Mouse (Mus musculus) WW6 (cell line): ENCODE measurements around the gene Plxna4.

ENCODE experiments used
- DNase-seq: peaks from one replicate; pipeline ENCODE4 v3.0.0-alpha.2; 2013; ENCODE audit warnings: low read depth, low spot score

Plxna4 gene

DNA sequence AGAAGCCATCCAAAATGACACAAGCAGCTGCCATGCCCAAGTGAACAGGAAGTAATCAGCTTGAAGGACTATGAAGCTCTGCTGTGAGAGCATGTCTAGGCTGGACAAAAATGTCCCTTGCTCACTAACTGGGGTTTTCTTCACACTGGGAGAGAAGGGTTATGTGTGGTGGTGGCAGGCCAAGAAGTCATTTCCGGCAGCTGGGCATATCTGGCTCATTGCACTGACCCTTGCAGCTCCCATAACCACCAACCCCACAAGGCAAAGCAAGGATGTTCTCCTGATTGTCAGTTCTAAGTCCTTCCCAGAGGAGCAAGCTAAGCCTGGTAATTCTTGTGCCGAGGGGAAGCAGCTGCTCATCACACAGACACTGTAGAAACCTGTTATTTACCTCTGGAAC, 239.0 kb downstream of the Plxna4 start:
- DNase-seq: no peak

DNA sequence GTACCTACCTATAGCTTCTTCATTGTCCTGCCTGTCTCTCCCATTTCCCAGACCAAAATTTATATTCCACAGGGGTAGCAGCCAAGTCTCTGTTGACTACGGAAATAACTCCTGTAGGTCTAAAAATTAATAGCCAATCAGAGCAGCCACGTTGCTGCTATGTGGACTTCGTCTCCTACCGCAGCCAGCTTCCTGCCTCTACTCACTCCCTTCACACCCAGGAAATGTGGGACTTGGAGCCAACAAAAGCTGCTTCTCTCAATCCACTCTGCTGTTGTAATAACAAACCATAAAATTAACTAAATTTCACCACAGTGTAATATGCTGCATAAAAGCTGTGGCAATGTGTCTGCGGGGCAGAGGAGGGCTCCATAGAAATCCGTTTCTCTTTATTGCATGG, 239.9 kb downstream of the Plxna4 start:
- no peak for DNase-seq

- DNase-seq: no peak
These were observed 242.0 kb downstream of the Plxna4 start for GRCm38 (mm10) chr6:32346015-32346414.

DNA sequence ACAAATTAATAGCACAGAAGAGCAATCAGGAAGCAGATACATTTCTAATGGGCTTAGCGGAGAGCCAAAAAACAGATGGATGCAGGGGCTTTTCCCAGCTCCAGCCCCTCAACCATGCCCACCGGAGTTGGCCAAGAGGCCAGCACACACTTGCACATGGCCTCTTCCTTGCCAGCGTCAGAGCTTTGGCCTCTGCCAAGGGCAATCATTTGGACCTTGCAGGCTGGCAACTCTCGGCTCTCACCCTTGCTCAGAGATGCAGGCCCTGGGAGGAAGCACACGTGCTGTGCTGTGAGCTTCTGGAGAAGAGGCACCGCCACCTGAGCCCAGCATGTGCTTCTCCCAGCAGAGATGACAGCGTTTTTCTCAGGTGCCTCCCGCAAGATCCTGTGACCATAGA, 245.3 kb downstream of the Plxna4 start:
- no peak for DNase-seq

GRCm38 (mm10) chr6:32342272-32342671, 245.7 kb downstream of the Plxna4 start:
- DNase-seq: no peak

GRCm38 (mm10) chr6:32338416-32338943, 249.5 kb downstream of the Plxna4 start:
- DNase-seq: no peak

GRCm38 (mm10) chr6:32331281-32331680, 256.7 kb downstream of the Plxna4 start:
- DNase-seq: no peak

DNA sequence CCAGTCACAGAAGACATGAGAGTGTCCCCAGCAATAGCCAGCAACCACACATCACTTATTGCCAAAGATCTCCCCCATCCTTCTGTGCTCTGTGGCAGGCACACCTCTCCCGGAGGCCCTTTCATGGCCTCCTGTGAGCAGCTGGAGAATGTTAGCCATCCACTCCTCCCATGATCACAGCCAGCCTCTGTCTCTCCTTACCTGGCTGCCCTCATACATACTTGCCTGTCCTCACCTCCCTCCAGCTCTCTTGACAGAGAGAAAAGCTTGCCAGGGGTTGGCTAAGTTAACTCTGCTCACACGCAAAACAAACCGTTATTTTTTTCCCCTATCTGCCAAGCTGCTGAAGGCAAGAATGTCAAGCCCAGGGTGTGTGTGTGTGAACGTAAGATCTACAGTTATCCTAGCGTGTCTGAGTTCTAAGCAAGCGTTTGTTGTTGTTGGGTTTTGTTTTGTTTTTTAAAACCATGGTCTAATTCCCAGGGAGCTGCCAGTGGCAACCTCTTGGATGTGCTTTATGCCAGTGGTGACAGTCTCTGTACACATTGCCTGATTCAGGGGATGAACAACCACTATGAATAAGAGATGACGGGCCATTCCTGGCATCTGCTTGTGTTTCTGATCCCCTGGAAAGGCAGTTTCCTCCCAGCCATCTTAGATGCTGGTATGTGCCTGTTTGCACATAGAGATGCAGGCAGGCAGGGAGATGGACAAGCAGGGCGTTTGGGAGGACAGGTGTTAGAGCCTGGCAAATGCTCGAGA, 257.8 kb downstream of the Plxna4 start:
- DNase-seq: no peak

DNA sequence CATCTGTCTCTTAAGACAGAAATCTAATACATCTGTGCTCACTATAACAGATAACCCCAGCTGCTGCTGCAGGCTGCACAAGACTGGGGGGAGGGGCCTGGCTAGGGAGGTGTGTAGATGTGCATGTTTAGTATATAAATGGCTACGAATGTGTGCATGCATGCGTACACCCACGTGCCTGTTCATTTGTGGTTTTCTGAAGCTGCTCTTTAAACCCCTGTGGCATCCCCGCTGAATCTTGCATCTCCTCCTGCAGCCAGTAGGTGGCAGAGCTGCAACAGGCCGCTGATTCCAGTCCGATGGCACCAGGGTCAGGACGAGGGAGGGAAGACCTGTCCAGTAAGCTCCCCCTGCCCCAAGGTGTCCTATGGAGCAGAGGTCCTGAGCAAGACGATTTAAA, 260.0 kb downstream of the Plxna4 start:
- DNase-seq: peak; percentile 20

GRCm38 (mm10) chr6:32327173-32327572, 260.8 kb downstream of the Plxna4 start:
- DNase-seq: no peak

DNA sequence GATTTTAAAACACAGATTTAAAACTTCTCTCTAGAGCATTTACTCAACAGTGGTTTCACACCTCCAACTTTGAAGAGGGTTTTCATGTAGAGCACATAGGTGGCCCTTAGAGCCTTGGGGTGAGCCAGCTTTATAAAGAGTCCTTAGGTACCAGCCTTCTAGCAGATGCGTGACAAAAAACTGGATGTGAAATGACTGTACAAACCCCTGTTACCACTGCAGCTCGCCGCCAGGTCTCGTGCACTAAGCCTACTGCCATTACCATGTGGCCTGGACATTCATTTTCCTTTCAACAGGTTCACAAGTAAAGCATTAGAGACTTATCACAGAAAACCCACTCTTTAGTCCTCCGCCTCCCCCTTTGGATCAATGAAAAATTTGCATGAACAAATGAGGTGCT, 261.6 kb downstream of the Plxna4 start:
- no peak for DNase-seq

DNA sequence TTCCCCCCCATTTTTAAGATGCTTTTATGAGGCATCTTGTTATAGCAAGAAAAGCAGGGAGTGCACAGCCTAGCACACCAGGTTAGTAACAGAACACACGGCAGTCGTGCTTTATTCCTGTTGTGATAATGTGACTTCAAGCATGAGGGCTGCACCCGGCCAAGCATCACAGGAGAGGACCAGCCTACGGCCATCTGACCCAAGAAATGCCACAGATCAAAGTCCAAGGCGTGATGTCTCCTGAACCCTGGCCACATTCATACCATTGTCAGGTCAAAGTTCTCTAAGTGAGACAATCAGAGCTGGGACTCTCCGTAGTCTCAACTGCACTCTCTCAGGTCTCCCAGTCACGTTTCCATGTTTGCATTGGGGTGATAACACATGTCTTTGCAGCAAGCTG, 262.1 kb downstream of the Plxna4 start:
- DNase-seq: no peak

- DNase-seq: no peak
These were observed 266.8 kb downstream of the Plxna4 start for GRCm38 (mm10) chr6:32321187-32321586.

GRCm38 (mm10) chr6:32320254-32320653, 267.7 kb downstream of the Plxna4 start:
- DNase-seq: no peak

- DNase-seq: no peak
These were observed 270.5 kb downstream of the Plxna4 start for GRCm38 (mm10) chr6:32317470-32317869.

- no peak for DNase-seq
These were observed 273.0 kb downstream of the Plxna4 start for GRCm38 (mm10) chr6:32315011-32315450.

GRCm38 (mm10) chr6:32309147-32309546, 278.8 kb downstream of the Plxna4 start:
- DNase-seq: no peak

- no peak for DNase-seq
These were observed 287.4 kb downstream of the Plxna4 start for GRCm38 (mm10) chr6:32300611-32301010.

- DNase-seq: no peak
These were observed 306.5 kb downstream of the Plxna4 start for GRCm38 (mm10) chr6:32281457-32281856.

- peak; percentile 1 for DNase-seq
These were observed 307.3 kb downstream of the Plxna4 start for GRCm38 (mm10) chr6:32280728-32281127.

- DNase-seq: no peak
These were observed 316.5 kb downstream of the Plxna4 start for GRCm38 (mm10) chr6:32271463-32271862.

DNA sequence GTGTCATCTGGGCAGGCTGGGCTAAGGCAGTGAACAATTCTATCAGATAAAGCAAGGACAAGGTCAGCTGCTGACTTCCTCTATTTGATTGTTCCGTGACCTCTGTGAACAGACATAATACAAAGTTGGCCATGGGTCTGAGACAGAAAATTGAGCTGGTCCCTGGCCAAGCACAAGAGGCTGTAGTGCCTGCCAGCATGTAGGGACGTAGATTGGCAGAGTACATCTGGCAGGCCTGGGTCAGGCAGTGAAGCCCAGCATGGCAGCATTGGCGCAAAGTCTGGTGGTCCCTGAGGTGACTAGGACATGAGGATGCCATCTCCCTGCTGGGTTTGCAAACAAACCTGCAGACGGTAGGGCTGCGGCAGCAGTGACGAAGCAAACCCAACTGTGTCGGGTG, 321.9 kb downstream of the Plxna4 start:
- no peak for DNase-seq

GRCm38 (mm10) chr6:32261339-32261738, 326.7 kb downstream of the Plxna4 start:
- DNase-seq: no peak

DNA sequence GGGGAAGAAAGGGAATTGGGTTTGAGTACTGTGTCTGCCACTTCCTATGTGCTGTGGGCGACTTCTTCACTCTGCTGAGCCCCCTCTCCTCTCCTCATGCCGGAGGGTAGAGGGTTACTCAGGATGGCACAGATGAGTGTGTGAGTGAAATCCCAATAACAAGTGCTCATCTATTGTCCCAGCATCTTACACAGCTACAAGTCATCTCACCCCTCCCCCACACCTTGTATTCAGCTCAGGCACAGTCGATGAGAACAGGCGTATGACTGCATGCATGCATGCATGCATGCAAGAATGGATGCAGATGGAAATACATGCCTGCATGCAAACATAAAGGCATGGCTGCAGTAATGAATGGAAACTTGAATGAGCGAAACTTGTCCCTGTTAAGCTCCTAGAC, 327.7 kb downstream of the Plxna4 start:
- no peak for DNase-seq
